Mouse (Mus musculus) heart, embryonic 10.5 days (tissue): Measurements from ENCODE around the gene Gm49325. TPM values are rescaled to one million over a fixed set of nuclear protein-coding genes. Genes with fewer than 3 reads are reported as not detected.
"Not testable (repeated sequence)": the region's sequence is repeated elsewhere in the genome, so short reads cannot be mapped to it uniquely, and the experiment has no call there.

Experiments
- DNase-seq: peaks from one replicate; pipeline ENCODE4 v3.0.0-alpha.2; 2017; ENCODE audit warnings: low spot score
- H3K27ac ChIP-seq: fragments of 300-500 bp; sonication (generic); 2 replicates; pipeline ENCODE4 v1.5.1; 2016; ENCODE audit warnings: mild to moderate bottlenecking
- H3K27me3 ChIP-seq: fragments of 300-500 bp; sonication (generic); 2 replicates; pipeline ENCODE4 v1.6.1; 2016; ENCODE audit warnings: mild to moderate bottlenecking; ENCODE audit not compliant: poor library complexity, insufficient read depth, severe bottlenecking
- H3K36me3 ChIP-seq: fragments of 300-500 bp; sonication (generic); 2 replicates; pipeline ENCODE4 v1.6.1; 2016; ENCODE audit warnings: mild to moderate bottlenecking, moderate library complexity
- H3K4me1 ChIP-seq: fragments of 300-500 bp; sonication (generic); 2 replicates; pipeline ENCODE4 v1.6.1; 2016; ENCODE audit warnings: mild to moderate bottlenecking
- H3K4me3 ChIP-seq: fragments of 300-500 bp; sonication (generic); 2 replicates; pipeline ENCODE4 v1.5.1; 2016; ENCODE audit warnings: mild to moderate bottlenecking, moderate library complexity
- H3K9me3 ChIP-seq: fragments of 300-500 bp; sonication (generic); 2 replicates; pipeline ENCODE4 v1.6.1; 2016; ENCODE audit warnings: mild to moderate bottlenecking, moderate library complexity
- WGBS: fragments of 180-500 bp; shearing (Covaris S2); methylation state at CpG from one replicate; pipeline ENCODE4 v1.1.7; 2016; 5-methylcytosine and 5-hydroxymethylcytosine counted together
- microRNA counts: library from miRNA; unstranded; fragments of <30 nt; microRNA quantifications from one replicate; lab custom pipeline; 2017
- microRNA-seq: library from miRNA; unstranded; fragments of <30 nt; microRNA quantifications from one replicate; pipeline ENCODE4, GENCODE M21; 2017
- polyA plus RNA-seq: library from polyadenylated mRNA; unstranded; fragments of >200 nt; fragmentation: Nextera tagmentation; extraction: Ambion mirVana; gene quantifications from 2 replicates; pipeline ENCODE4 v1.2.1, GENCODE M21; 2016

The Gm49325 gene
- polyA plus RNA-seq, 1 experiment from 2014 or later, result 2.7 TPM

DNA sequence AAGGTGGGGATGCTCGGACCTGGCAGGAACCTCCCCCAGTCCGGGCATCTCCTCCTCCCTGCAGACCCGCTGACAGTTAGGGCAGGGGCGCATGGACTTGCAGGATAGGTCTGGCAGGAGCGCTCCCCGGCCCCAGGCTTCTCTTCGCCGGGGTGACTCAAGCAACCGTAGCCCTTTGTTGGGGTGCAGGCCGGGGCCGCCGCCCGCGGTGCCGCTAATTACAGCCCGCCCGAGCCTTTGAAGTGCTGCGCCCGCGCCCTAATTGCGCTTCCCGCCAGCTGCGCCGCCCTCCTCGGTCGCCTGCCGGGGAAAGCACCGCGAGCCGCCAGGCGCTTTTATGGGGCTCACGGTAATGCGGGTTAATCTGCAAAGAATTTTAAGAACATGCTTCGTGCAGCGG is 71.6 kb downstream of the Gm49325 start:
- 0 out of 2 replicates have a peak overlapping the region, but pooled peaks have one; percentile 7 for H3K27ac ChIP-seq

DNA sequence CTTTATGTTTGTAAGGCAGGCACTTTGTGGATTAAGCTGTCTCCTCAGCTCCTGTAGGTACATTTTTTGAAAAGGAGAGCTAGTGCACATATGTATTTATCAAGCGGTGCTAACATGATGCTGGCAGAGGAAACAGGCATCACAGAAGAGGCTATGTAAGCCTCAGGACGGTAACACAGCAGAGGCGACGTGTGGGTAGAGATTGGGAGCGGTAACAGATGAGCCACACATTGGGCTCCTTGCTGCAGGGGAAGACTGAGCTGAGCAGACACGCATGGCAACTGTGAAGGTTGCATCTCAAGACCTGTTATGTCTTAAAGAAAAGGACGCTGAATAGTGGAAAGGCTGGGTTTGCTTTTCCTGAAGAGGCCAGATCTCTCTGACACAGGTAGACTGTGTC is 77.0 kb downstream of the Gm49325 start:
- Histone ChIP-seq H3K27me3 (peaks cover 84% of the 10 kb centered on the region), H3K36me3 (no peaks in the 10 kb centered on the region), H3K4me1 (peaks cover 24% of the 10 kb centered on the region), H3K4me3 (no peak overlapping the region), H3K9me3 (no peaks in the 10 kb centered on the region), H3K27ac (no peak overlapping the region)
- no peak for DNase-seq
- 70% methylated on average over 7 of the region's 7 CpGs for WGBS

More for the DNA sequence above, 71.6 kb downstream of the Gm49325 start:
- Histone ChIP-seq H3K4me1 (peaks cover 13% of the 10 kb centered on the region), H3K4me3 (peak overlapping the region; percentile 56), H3K36me3 (no peaks in the 10 kb centered on the region), H3K9me3 (no peaks in the 10 kb centered on the region), H3K27me3 (peaks cover 67% of the 10 kb centered on the region)
- under 1% methylated on average over 35 of the region's 35 CpGs for WGBS
- no peak for DNase-seq

DNA sequence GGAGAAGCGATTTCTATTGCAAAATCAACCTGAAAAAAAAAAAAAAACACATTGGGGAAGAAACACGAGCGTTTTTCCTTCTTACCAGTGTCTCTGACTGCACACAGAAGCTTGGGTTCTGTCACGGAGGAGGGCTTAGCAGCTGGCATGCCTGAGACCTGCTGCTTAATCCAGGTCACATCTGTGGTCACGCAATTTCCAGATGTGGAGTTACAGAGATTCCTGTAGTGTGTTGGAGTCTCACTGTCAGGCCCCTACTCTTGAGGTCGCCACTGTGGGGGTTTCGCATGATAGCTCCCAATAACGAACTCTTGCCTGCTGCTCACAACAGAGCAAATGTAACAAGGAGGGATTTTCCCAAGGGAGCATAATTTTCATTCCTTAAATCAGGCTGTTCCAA is 78.2 kb downstream of the Gm49325 start:
- Histone ChIP-seq H3K27ac (no peak overlapping the region), H3K4me3 (no peak overlapping the region), H3K9me3 (no peaks in the 10 kb centered on the region), H3K4me1 (peaks cover 20% of the 10 kb centered on the region), H3K27me3 (peaks cover 84% of the 10 kb centered on the region), H3K36me3 (no peaks in the 10 kb centered on the region)
- WGBS, result 37% methylated on average over 8 of the region's 8 CpGs
- DNase-seq, result no peak

DNA sequence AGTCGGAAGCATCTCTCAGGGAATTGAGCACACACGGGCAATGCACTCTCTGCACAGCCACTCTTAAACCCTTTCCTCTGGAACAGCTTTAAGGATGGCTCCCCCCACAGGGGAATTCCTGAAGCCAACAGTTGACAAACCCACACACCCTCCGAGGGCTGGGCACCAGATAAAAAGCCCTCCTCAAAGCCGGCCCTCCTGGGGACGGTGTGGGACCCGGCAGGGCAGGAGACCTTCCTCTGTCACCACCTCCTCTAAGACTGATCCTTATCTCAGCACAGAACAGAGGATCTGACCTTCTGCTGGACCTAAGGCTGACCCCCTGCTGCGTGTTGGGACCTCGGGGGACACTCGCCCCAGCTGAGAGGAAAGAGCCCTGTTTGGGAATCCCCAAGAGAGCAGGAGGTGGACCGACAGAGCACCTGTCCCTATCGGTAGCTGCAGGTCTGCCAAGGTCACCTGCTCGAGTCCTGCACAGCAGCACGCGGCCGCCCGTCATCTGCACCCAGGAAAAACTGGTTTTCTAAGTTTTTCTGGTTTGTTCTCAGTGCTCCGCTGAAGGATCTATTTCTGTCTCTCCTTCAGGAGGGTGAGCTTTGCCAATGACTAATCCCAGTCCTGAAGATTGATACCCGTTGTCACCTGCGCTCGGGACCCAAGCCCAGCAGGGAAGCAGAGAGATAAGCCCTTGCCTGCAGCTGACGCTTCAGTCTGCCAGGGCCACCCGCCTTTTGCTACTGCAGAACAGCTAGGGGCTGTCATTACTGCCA is 80.1 kb downstream of the Gm49325 start, which contains the start of gene Tspear:
Tspear (plus strand) TSS at position 675 of the 770 bp plus-strand sequence.
- H3K27me3 ChIP-seq, result peaks cover 85% of the 10 kb centered on the region
- peak within 1 kb of the TSS; percentile 39 for H3K4me3 ChIP-seq

DNA sequence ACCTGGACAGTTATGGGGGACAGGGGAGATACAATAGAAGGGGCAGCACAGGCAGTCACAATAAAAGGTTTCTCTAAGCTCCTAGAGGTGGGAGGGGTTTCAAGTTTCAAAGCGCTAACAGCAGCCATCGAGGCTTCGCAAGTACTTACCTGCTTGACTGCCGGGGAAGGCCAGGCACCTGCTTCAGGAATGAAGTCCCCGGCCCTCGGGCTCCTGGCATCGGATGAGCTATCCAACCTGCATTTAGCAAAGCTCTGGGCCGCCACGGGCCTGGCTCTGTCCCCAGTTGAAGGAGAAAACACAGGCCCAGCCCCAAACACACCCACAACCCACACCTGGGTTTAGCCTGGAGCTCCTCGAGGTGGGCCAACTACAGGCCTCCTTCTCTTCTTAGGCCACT is 81.0 kb downstream of the Gm49325 start:
- peaks cover 20% of the 10 kb centered on the region for H3K4me1 ChIP-seq
- WGBS, result 15% methylated on average over 10 of the region's 10 CpGs
- no peak overlapping the region for H3K4me3 ChIP-seq
- H3K36me3 ChIP-seq, result no peaks in the 10 kb centered on the region
- no peaks in the 10 kb centered on the region for H3K9me3 ChIP-seq
- H3K27me3 ChIP-seq, result peaks cover 91% of the 10 kb centered on the region
- H3K27ac ChIP-seq, result no peak overlapping the region
- DNase-seq, result no peak

More for the DNA sequence above, 80.1 kb downstream of the Gm49325 start, which contains the start of gene Tspear:
- Histone ChIP-seq H3K4me1 (peaks cover 20% of the 10 kb centered on the region), H3K36me3 (no peaks in the 10 kb centered on the region), H3K9me3 (no peaks in the 10 kb centered on the region), H3K27ac (no peak within 1 kb of the TSS)
- no peak for DNase-seq
- WGBS, result 2% methylated on average over 22 of the region's 22 CpGs

DNA sequence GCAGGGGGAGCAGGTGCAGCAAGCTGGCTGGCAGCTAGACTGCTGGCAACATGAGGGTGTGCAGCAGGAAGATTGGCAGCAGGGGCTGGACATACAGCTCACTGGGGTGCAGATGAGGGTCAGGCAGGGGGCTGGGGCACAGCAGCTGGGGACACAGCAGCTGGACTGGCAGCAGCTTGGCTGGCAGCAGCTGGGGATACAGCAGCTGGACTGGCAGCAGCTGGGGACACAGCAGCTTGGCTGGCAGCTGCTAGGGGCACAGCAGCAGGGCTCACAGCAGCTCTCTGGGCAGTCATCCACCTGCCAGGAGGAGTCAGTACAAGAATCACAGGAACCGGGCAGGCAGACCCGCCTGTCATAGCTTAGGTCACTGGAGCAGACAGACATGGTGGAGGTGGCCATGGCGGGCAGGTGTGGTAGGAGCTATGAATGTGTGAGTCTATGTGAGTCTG is 84.4 kb downstream of the Gm49325 start, which contains the start of gene Gm19402:
Gm19402 (minus strand) TSS at position 402 of the 452 bp plus-strand sequence.
- H3K36me3 ChIP-seq, H3K9me3 ChIP-seq, DNase-seq, H3K27ac ChIP-seq, H3K4me3 ChIP-seq: not testable (repeated sequence)
- 65% methylated on average over 3 of the region's 3 CpGs for WGBS
- Histone ChIP-seq H3K27me3 (peaks cover 67% of the 10 kb centered on the region), H3K4me1 (peaks cover 14% of the 10 kb centered on the region)

MicroRNAs within 50 kb of the gene (microRNA counts, 519-probe panel; counts per million panel counts)
- microRNA mmu-miR-1930 (lab: Ali Mortazavi, UCI), result not detected

Small RNA genes lying within 50 kb of the gene (microRNA-seq; reads per million reads assigned to microRNA genes)
- 33.1 reads per million, percentile 39 among the genes with 10 or more reads in this experiment for gene Mir1930

Other genes with a start within 250 kb of the Gm49325 start
- 9.2 and 9.9 TPM in 2 replicates for gene Adarb1, start 187.9 kb upstream of the Gm49325 start, polyA plus RNA-seq
- 30.7 and 45.6 TPM in 2 replicates for gene Fam207a, start 90.4 kb upstream of the Gm49325 start, polyA plus RNA-seq
- gene Itgb2, start 75.9 kb upstream of the Gm49325 start, polyA plus RNA-seq, result 2.4 and 3.6 TPM in 2 replicates
- gene Pttg1ip, start 24.5 kb upstream of the Gm49325 start, polyA plus RNA-seq, result 94.9 and 97.0 TPM in 2 replicates
- gene Sumo3, start 100 bp upstream of the Gm49325 start, polyA plus RNA-seq, result 235 and 306 TPM in 2 replicates
- 83.1 and 92.1 TPM in 2 replicates for gene Ube2g2, start 16.1 kb downstream of the Gm49325 start, polyA plus RNA-seq
- 0.14 and 0.38 TPM in 2 replicates for gene Tspear, start 80.4 kb downstream of the Gm49325 start, polyA plus RNA-seq
- gene Gm19402, start 84.6 kb downstream of the Gm49325 start, polyA plus RNA-seq, result not detected in 2 replicates
- not detected in 2 replicates for gene Gm9508, start 91.0 kb downstream of the Gm49325 start, polyA plus RNA-seq
- gene Gm10272, start 100.4 kb downstream of the Gm49325 start, polyA plus RNA-seq, result not detected in 2 replicates
- gene Gm10024, start 105.3 kb downstream of the Gm49325 start, polyA plus RNA-seq, result not detected in 2 replicates
- gene Gm10142, start 109.6 kb downstream of the Gm49325 start, polyA plus RNA-seq, result not detected in 2 replicates
- gene Krtap12-1, start 114.4 kb downstream of the Gm49325 start, polyA plus RNA-seq, result not detected in 2 replicates
- not detected in 2 replicates for gene Gm10100, start 120.3 kb downstream of the Gm49325 start, polyA plus RNA-seq
- gene Gm18596, start 136.4 kb downstream of the Gm49325 start, polyA plus RNA-seq, result not detected in 2 replicates
- gene Gm9736, start 145.2 kb downstream of the Gm49325 start, polyA plus RNA-seq, result not detected in 2 replicates
- not detected in 2 replicates for gene Gm3233, start 153.5 kb downstream of the Gm49325 start, polyA plus RNA-seq
- gene Gm3238, start 165.1 kb downstream of the Gm49325 start, polyA plus RNA-seq, result not detected in 2 replicates
- not detected in 2 replicates for gene Gm7138, start 170.7 kb downstream of the Gm49325 start, polyA plus RNA-seq
- not detected in 2 replicates for gene Gm3250, start 176.3 kb downstream of the Gm49325 start, polyA plus RNA-seq
- not detected in 2 replicates for gene Gm7137, start 182.0 kb downstream of the Gm49325 start, polyA plus RNA-seq
- not detected in 2 replicates for gene Gm9639, start 188.9 kb downstream of the Gm49325 start, polyA plus RNA-seq
- not detected in 2 replicates for gene Gm19668, start 192.9 kb downstream of the Gm49325 start, polyA plus RNA-seq
- not detected in 2 replicates for gene Gm9507, start 205.6 kb downstream of the Gm49325 start, polyA plus RNA-seq
- gene Gm2696, start 208.5 kb downstream of the Gm49325 start, polyA plus RNA-seq, result not detected in 2 replicates
- not detected in 2 replicates for gene Krtap10-4, start 220.9 kb downstream of the Gm49325 start, polyA plus RNA-seq
- gene Krtap10-10, start 229.8 kb downstream of the Gm49325 start, polyA plus RNA-seq, result not detected in 2 replicates
- not detected in 2 replicates for gene Gm36176, start 240.6 kb downstream of the Gm49325 start, polyA plus RNA-seq
- gene Gm10318, start 246.7 kb downstream of the Gm49325 start, polyA plus RNA-seq, result not detected in 2 replicates